Mouse (Mus musculus): ENCODE measurements at regions not wholly inside any gene's neighbourhood (a gene's known extent, or its start where the extent isn't known, plus 50 kb on each side); places are given as distances from the start of the nearest gene placed in this dataset.

GRCm38 (mm10) chr13:97533896-97534666, 226.4 kb downstream of the Gm10260 start:
- TF ChIP-seq CTCF (IDR thresholded peaks at IDR 0.05; ENCODE audit: low read depth) (no peak), EP300 (IDR thresholded peaks at IDR 0.05; ENCODE audit: low read depth) (no peak)

All from liver, embryonic 14.5 days (tissue).